Comparison of ENCODE assay signal across 29 mouse cellular contexts in the genomic region with DNA sequence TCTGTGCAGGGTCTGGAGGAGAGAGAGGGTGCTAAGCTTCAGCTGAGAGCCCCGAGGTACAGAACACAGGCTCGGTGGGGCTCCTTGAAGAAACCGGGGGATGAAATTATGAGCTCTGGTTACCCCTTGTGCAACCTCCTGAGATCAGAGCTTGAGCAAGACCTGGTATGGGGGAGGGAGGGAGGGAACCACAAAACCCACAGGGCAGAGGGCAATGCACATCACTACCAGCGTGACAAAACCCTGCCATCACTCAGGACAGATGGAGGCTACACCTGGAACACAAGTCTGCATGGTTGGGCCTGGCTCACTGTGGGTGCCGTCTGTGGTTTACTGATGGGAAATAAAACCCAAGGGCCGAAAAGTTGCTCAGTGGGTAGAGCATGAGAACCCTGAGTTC. TPM values are rescaled to one million over a fixed set of nuclear protein-coding genes. Genes with fewer than 3 reads are reported as not detected.
DNase-seq lines count a peak whose midpoint lies in the region; ATAC-seq and TF ChIP-seq lines count a peak whose summit lies in the region.
"Had no signal": no experiment of that assay in that cellular context is flagged by ENCODE, and none has a peak within 500 bp of the region (broad histone marks: within the 10 kb centered on the region; RNA-seq: fewer than 3 reads in every experiment).

No protein-coding gene starts in this region.

- TF ChIP-seq CTCF in bone marrow, adult 2 months (IDR thresholded peaks at IDR 0.05; ENCODE audit: control insufficient read depth, insufficient read depth, low read length): no peak

- H3K9ac ChIP-seq in liver, embryonic 16.5 days (ENCODE audit: low read depth, low read length): no peak overlapping the region
- H3K9ac ChIP-seq in liver, embryonic 12.5 days: no peak overlapping the region
- H3K9ac ChIP-seq: embryonic facial prominence, embryonic 12.5 days; embryonic facial prominence, embryonic 15.5 days; forebrain, postnatal 0 days; heart, embryonic 13.5 days; hindbrain, embryonic 14.5 days had no signal

- TF ChIP-seq POLR2A in bone marrow, adult 2 months (IDR thresholded peaks at IDR 0.05; ENCODE audit: borderline replicate concordance, control insufficient read depth, low read depth, low read length): no peak

- H3K36me3 ChIP-seq in liver, embryonic 16.5 days (ENCODE audit: control insufficient read depth, insufficient read depth): no peaks in the 10 kb centered on the region
- no peaks in the 10 kb centered on the region for H3K36me3 ChIP-seq in liver, embryonic 12.5 days
- H3K36me3 ChIP-seq: embryonic facial prominence, embryonic 15.5 days; heart, embryonic 10.5 days; heart, embryonic 13.5 days had no signal

- 38% methylated on average over 6 of the region's 6 CpGs for WGBS in liver, embryonic 16.5 days (ENCODE audit: insufficient replicate concordance)
- 43% methylated on average over 6 of the region's 6 CpGs for WGBS in liver, embryonic 12.5 days (ENCODE audit: insufficient replicate concordance)
- 25% methylated on average over 6 of the region's 6 CpGs for WGBS in bone marrow, adult 2 months

- DNase-seq in 416B (ENCODE audit: low read depth): peak; percentile 4
- DNase-seq in heart, adult 18-20 months: no peak
- DNase-seq: adrenal gland, postnatal 10 days; cerebellum, adult 18-20 months; cerebellum, adult 9-10 months; cerebellum, postnatal 14 days; forebrain, postnatal 0 days; gastrocnemius, adult 2 months; gastrocnemius, postnatal 14 days; heart, adult 2 months; heart, postnatal 14 days; heart, postnatal 4 days had no signal

- no peaks in the 10 kb centered on the region for H3K9me3 ChIP-seq in liver, embryonic 16.5 days (replicated peaks; ENCODE audit: control insufficient read depth, low read length)
- no peaks in the 10 kb centered on the region for H3K9me3 ChIP-seq in liver, embryonic 12.5 days (replicated peaks)
- H3K9me3 ChIP-seq: embryonic facial prominence, embryonic 12.5 days; embryonic facial prominence, embryonic 15.5 days; heart, embryonic 10.5 days; heart, embryonic 13.5 days had no signal

- H3K4me2 ChIP-seq in liver, embryonic 16.5 days (ENCODE audit: low read depth, low read length): no peak overlapping the region; the same call in 1 of the 2 replicates
- no peak overlapping the region for H3K4me2 ChIP-seq in liver, embryonic 12.5 days
- H3K4me2 ChIP-seq: embryonic facial prominence, embryonic 12.5 days; embryonic facial prominence, embryonic 15.5 days; heart, embryonic 13.5 days; hindbrain, embryonic 14.5 days had no signal

- H3K4me3 ChIP-seq in liver, embryonic 16.5 days (ENCODE audit: low read depth, low read length): no peak overlapping the region
- H3K4me3 ChIP-seq in liver, embryonic 12.5 days: no peak overlapping the region
- H3K4me3 ChIP-seq in bone marrow, adult 2 months (replicated peaks; ENCODE audit: control insufficient read depth, low read depth, low read length): no peak overlapping the region
- H3K4me3 ChIP-seq: embryonic facial prominence, embryonic 12.5 days; embryonic facial prominence, embryonic 15.5 days; gastrocnemius, adult 2 months; heart, adult 2 months; heart, embryonic 10.5 days; heart, embryonic 13.5 days had no signal

- no peak; the same call in 1 of the 2 replicates for ATAC-seq in liver, embryonic 16.5 days (ENCODE audit: low read depth)
- no peak for ATAC-seq in liver, embryonic 12.5 days
- peak; percentile 81 for ATAC-seq in megakaryocyte, adult 5-6 weeks (ENCODE audit: poor library complexity, severe bottlenecking)
- ATAC-seq in cerebellum, adult (ENCODE audit: insufficient number of reproducible peaks, low FRiP score, low TSS enrichment): no peak
- ATAC-seq: CD4-positive, CD25-positive, alpha-beta regulatory T cell, adult 4 months; forebrain, embryonic 14.5 days; forebrain, postnatal 0 days; hindbrain, postnatal 0 days; inflammation-experienced regulatory T-cells, adult 6 months; Patski had no signal

- H3K4me1 ChIP-seq in liver, embryonic 16.5 days (ENCODE audit: control insufficient read depth, low read depth, low read length): no peaks in the 10 kb centered on the region
- no peaks in the 10 kb centered on the region for H3K4me1 ChIP-seq in liver, embryonic 12.5 days
- peaks cover 8% of the 10 kb centered on the region for H3K4me1 ChIP-seq in bone marrow, adult 2 months (ENCODE audit: control insufficient read depth, insufficient read depth, low read length)
- H3K4me1 ChIP-seq: embryonic facial prominence, embryonic 12.5 days; embryonic facial prominence, embryonic 15.5 days had no signal

- H3K27ac ChIP-seq in liver, embryonic 16.5 days (ENCODE audit: low read length): peak overlapping the region; percentile 50
- no peak overlapping the region for H3K27ac ChIP-seq in liver, embryonic 12.5 days
- peak overlapping the region; percentile 57 for H3K27ac ChIP-seq in bone marrow, adult 2 months (ENCODE audit: control insufficient read depth, insufficient read depth, low read depth, low read length, poor library complexity)
- H3K27ac ChIP-seq: embryonic facial prominence, embryonic 12.5 days; embryonic facial prominence, embryonic 15.5 days; gastrocnemius, adult 2 months; heart, adult 2 months; heart, embryonic 10.5 days; heart, embryonic 13.5 days; hindbrain, embryonic 14.5 days; hindbrain, postnatal 0 days had no signal

- no peaks in the 10 kb centered on the region for H3K27me3 ChIP-seq in liver, embryonic 16.5 days (ENCODE audit: control insufficient read depth, insufficient read depth, low read depth, low read length)
- 0 out of 2 replicates have a peak, but pooled peaks cover 14% of the 10 kb centered on the region for H3K27me3 ChIP-seq in liver, embryonic 12.5 days (replicated peaks)
- H3K27me3 ChIP-seq: embryonic facial prominence, embryonic 12.5 days; embryonic facial prominence, embryonic 15.5 days had no signal

RNA-seq across cellular contexts. Expression of a gene that starts 37.1 kb away (rescaled TPM):
- 0.04 and 0.05 TPM in 2 replicates for polyA plus RNA-seq in liver, embryonic 16.5 days (2015; fragmentation: Nextera tagmentation; extraction: Ambion mirVana)
- 0.13 and 0.19 TPM in 2 replicates for polyA plus RNA-seq in liver, embryonic 12.5 days (2016; fragmentation: Nextera tagmentation; extraction: Ambion mirVana)
- polyA plus RNA-seq in bone marrow, adult 2 months (2011; ENCODE audit: insufficient read depth, insufficient read length, low replicate concordance, missing spikeins): not detected in 2 replicates
- total RNA-seq in megakaryocyte, adult 5-6 weeks (2015): not detected in 2 replicates
- 0.04 TPM in 1 of 2 replicates, not detected in the other for total RNA-seq in megakaryocyte, adult 5-6 weeks (2017)
- under 1 TPM; 0.10 to 0.28 TPM for total RNA-seq in heart, adult 18-20 months (2021)
- total RNA-seq: MEL had no signal
- polyA plus RNA-seq: C2C12 had no signal
